Mouse (Mus musculus): ENCODE measurements around the gene Gldc. TPM values are rescaled to one million over a fixed set of nuclear protein-coding genes. Genes with fewer than 3 reads are reported as not detected.
A peak's percentile ranks its signal among the peaks of the same experiment; 100 is the strongest.

Gldc gene
- polyA plus RNA-seq, 1 experiment from 2014 or later: 5.3 TPM

DNA sequence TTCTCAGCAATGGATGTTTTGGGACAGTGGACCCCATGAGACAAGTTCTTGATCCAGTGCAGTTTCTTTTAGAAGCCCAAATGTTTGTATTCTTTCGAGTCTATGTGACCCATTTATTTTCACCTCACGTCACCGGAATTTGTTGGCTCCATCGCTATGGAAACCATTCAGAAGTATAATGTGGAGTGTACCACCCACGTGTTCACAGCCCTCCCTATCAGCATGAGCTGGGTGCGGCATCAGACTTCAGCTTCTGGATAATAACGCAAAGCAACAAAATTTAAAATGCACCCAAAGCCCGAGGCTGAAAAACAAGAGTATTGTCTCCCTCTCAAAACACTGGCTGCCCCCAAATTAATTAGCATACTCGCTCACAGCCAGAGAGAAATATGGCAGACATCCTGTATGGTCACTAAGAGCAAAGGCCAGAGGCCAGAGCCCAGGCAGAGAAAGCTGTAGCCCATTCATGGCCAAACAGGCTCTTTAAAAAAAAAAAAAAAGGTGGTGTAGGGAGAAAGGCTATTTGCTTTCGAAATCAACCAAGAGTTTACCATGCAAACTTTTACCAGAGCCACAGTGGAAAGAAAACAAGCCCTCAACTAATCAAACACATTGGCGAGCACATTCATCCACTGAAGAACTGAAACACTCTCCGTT lies 18.1 kb downstream of the Gldc start:
- Histone ChIP-seq H3K9me3 (no peaks in the 10 kb centered on the region), H3K4me2 (no peak overlapping the region), H3K27ac (no peak overlapping the region), H3K9ac (no peak overlapping the region), H3K27me3 (replicated peaks) (no peaks in the 10 kb centered on the region), H3K36me3 (no peaks in the 10 kb centered on the region), H3K4me1 (no peaks in the 10 kb centered on the region), H3K4me3 (replicated peaks) (no peak overlapping the region)
- WGBS: 58% methylated on average over 12 of the region's 12 CpGs
- ATAC-seq (ENCODE audit: insufficient read depth, low FRiP score, low read depth): no peak

GRCm38 (mm10) chr19:30153729-30154128 lies 21.5 kb downstream of the Gldc start:
- Histone ChIP-seq H3K4me1 (no peaks in the 10 kb centered on the region), H3K36me3 (no peaks in the 10 kb centered on the region), H3K27ac (no peak overlapping the region), H3K9ac (no peak overlapping the region), H3K4me2 (no peak overlapping the region), H3K27me3 (replicated peaks) (no peaks in the 10 kb centered on the region), H3K9me3 (no peaks in the 10 kb centered on the region), H3K4me3 (replicated peaks) (no peak overlapping the region)
- no peak for ATAC-seq (ENCODE audit: insufficient read depth, low FRiP score, low read depth)
- WGBS: 70% methylated on average over 3 of the region's 3 CpGs

GRCm38 (mm10) chr19:30151290-30151689 lies 23.9 kb downstream of the Gldc start:
- H3K27ac ChIP-seq: no peak overlapping the region
- no peak for ATAC-seq (ENCODE audit: insufficient read depth, low FRiP score, low read depth)
- WGBS: 87% methylated on average over 10 of the region's 10 CpGs
- no peaks in the 10 kb centered on the region for H3K9me3 ChIP-seq
- H3K4me3 ChIP-seq (replicated peaks): no peak overlapping the region
- H3K36me3 ChIP-seq: no peaks in the 10 kb centered on the region
- H3K9ac ChIP-seq: no peak overlapping the region
- H3K27me3 ChIP-seq (replicated peaks): no peaks in the 10 kb centered on the region
- no peak overlapping the region for H3K4me2 ChIP-seq
- H3K4me1 ChIP-seq: no peaks in the 10 kb centered on the region

DNA sequence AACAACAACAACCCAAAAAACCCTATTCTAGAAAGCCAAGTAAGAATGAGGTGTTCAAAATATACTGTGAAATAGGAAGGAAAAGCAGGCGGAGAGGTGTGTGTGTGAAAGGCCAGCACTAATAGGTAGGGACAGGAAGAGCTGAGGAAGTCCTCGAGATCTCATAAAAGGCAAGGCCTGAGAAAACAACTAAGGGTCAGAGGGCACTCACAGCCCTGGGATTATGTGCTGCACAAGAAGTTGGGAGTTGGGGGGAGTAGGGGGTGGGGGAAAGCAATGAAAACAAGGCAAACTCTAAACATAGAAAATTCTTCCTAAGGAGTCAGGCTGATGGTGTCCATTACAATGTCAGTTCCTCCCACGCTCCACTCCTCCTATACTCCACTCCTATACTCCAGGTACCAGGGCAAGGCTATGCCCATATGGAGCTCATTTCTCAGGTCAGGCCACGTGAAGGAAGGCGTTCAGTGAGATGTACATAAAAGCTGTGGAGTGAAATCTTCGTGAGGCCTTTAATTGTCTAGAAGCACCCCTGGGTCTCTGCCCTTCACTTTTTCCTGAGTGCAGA lies 25.9 kb downstream of the Gldc start:
- no peak for ATAC-seq (ENCODE audit: insufficient read depth, low FRiP score, low read depth)
- Histone ChIP-seq H3K4me3 (replicated peaks) (no peak overlapping the region), H3K4me1 (no peaks in the 10 kb centered on the region), H3K9me3 (no peaks in the 10 kb centered on the region), H3K36me3 (no peaks in the 10 kb centered on the region), H3K27me3 (replicated peaks) (no peaks in the 10 kb centered on the region), H3K9ac (no peak overlapping the region), H3K4me2 (no peak overlapping the region), H3K27ac (no peak overlapping the region)
- 64% methylated on average over 6 of the region's 6 CpGs for WGBS

DNA sequence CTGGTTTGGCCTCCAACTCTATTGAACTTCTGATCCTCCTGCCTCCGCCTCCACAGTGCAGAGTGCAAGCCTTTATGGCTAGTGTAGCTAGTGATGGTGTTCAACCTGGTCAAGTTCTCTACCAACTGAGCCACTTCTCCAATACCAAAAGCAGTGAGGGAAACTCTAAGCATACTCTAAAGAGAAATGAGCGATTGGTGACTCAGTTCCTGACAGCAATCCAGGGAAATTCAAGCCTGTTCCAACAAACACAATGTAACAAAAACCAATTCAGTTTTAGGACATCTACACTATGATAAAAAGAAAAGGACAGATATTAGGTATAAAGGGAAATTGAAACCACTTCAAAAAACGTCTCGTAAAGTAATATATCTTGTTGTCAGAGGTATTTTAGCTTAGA lies 27.9 kb downstream of the Gldc start:
- 75% methylated on average over 4 of the region's 4 CpGs for WGBS
- Histone ChIP-seq H3K27ac (no peak overlapping the region), H3K4me3 (replicated peaks) (no peak overlapping the region)

DNA sequence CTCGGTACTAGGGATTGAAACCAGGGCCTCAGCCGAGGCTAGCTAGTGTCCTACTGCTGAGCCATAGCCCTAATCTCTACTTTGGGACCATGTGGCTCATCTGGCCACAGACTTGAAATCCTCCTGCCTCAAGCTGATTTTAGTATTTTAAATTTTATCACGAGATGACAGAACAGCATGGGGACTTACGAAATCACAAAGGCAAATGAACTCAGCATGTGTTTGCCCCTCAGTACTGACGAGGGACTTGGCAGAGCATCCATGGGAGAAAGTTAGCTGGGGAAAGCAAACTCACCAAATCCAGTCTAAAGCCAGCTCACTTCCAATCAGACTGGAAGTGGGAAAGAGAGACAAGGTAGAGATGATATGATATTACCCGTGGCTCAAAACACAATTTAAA lies 28.5 kb downstream of the Gldc start:
- H3K27ac ChIP-seq: no peak overlapping the region

More for the DNA sequence above, 27.9 kb downstream of the Gldc start:
- Histone ChIP-seq H3K4me2 (no peak overlapping the region), H3K9ac (no peak overlapping the region), H3K4me1 (no peaks in the 10 kb centered on the region), H3K36me3 (no peaks in the 10 kb centered on the region), H3K9me3 (no peaks in the 10 kb centered on the region), H3K27me3 (replicated peaks) (no peaks in the 10 kb centered on the region)
- ATAC-seq (ENCODE audit: insufficient read depth, low FRiP score, low read depth): no peak

GRCm38 (mm10) chr19:30145106-30145505 lies 30.1 kb downstream of the Gldc start:
- no peaks in the 10 kb centered on the region for H3K36me3 ChIP-seq
- ATAC-seq (ENCODE audit: insufficient read depth, low FRiP score, low read depth): no peak
- no peak overlapping the region for H3K4me3 ChIP-seq (replicated peaks)
- H3K27me3 ChIP-seq (replicated peaks): no peaks in the 10 kb centered on the region
- H3K27ac ChIP-seq: no peak overlapping the region
- no peaks in the 10 kb centered on the region for H3K4me1 ChIP-seq
- H3K9ac ChIP-seq: no peak overlapping the region
- no peak overlapping the region for H3K4me2 ChIP-seq
- no peaks in the 10 kb centered on the region for H3K9me3 ChIP-seq
- 91% methylated on average over 4 of the region's 4 CpGs for WGBS

More for the DNA sequence above, 28.5 kb downstream of the Gldc start:
- H3K4me1 ChIP-seq: no peaks in the 10 kb centered on the region
- 72% methylated on average over 6 of the region's 6 CpGs for WGBS
- H3K36me3 ChIP-seq: no peaks in the 10 kb centered on the region
- H3K9me3 ChIP-seq: no peaks in the 10 kb centered on the region
- H3K27me3 ChIP-seq (replicated peaks): no peaks in the 10 kb centered on the region
- ATAC-seq (ENCODE audit: insufficient read depth, low FRiP score, low read depth): no peak
- no peak overlapping the region for H3K9ac ChIP-seq
- no peak overlapping the region for H3K4me3 ChIP-seq (replicated peaks)
- no peak overlapping the region for H3K4me2 ChIP-seq

GRCm38 (mm10) chr19:30136308-30136707 lies 38.9 kb downstream of the Gldc start:
- Histone ChIP-seq H3K27me3 (replicated peaks) (no peaks in the 10 kb centered on the region), H3K9ac (no peak overlapping the region), H3K4me2 (no peak overlapping the region), H3K4me1 (no peaks in the 10 kb centered on the region), H3K9me3 (no peaks in the 10 kb centered on the region), H3K27ac (no peak overlapping the region), H3K4me3 (replicated peaks) (no peak overlapping the region), H3K36me3 (no peaks in the 10 kb centered on the region)
- no peak for ATAC-seq (ENCODE audit: insufficient read depth, low FRiP score, low read depth)
- 65% methylated on average over 1 of the region's 1 CpGs for WGBS

DNA sequence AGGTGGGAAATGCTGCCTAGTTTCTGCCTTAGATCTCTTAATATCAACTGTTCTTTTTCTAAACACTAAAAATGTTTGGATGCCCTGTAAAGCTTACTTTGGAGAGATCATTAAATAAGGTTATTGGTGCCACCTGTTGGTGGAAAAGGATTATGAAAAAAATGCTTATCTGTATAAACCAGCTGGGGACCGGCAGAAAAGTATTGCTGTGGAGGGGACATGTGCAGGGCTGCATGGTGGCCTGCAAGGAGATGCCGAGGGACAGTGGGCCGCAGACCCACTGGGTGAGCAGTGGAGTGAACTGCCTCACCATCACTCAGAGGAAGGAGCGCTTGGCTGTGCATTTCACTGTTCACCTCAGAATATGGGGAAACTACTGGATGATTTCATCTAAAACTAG lies 47.1 kb downstream of the Gldc start:
- no peak overlapping the region for H3K4me2 ChIP-seq
- 62% methylated on average over 4 of the region's 4 CpGs for WGBS
- ATAC-seq (ENCODE audit: insufficient read depth, low FRiP score, low read depth): no peak

GRCm38 (mm10) chr19:30125670-30126059 lies 49.6 kb downstream of the Gldc start:
- 75% methylated on average over 7 of the region's 7 CpGs for WGBS

More for the DNA sequence above, 47.1 kb downstream of the Gldc start:
- Histone ChIP-seq H3K9ac (no peak overlapping the region), H3K27ac (no peak overlapping the region), H3K27me3 (replicated peaks) (no peaks in the 10 kb centered on the region), H3K4me3 (replicated peaks) (no peak overlapping the region), H3K4me1 (0 out of 2 replicates have a peak, but pooled peaks cover 2% of the 10 kb centered on the region), H3K36me3 (no peaks in the 10 kb centered on the region), H3K9me3 (no peaks in the 10 kb centered on the region)

DNA sequence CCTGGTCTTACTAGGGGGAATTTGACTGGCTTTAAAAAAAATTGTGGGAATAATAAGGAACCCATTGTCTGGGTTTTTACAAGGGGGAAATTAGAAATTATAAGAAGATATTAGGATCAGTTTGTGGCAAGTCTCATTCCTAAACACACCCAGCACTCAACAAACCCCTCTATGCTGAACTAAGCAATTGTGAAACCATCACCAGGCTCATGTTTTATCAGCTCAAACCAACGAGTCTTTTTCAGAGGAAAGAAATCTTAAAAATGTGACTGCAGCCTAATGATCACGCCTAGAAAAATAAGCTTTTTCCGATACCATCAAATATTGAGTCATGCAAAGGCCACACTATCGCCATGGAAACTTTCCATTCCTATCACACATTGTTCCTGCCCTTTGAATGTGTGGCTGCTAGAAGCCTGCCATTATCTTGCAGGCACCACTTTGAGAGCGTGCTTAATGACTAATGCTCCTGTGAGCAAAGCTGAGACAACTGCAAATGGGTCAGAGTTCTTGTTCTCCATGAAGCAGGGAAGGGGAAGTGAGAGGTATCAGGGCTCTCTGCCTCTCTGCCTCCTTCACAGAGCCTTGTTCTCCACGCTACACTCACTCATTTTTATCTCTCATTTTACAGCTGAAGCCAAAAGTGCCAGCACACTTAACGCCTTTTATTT lies 50.1 kb downstream of the Gldc start:
- no peak overlapping the region for H3K4me2 ChIP-seq
- no peaks in the 10 kb centered on the region for H3K36me3 ChIP-seq
- no peaks in the 10 kb centered on the region for H3K27me3 ChIP-seq (replicated peaks)
- H3K9ac ChIP-seq: no peak overlapping the region
- 53% methylated on average over 7 of the region's 7 CpGs for WGBS
- H3K27ac ChIP-seq: peak overlapping the region; percentile 61; the same call in 1 of the 2 replicates
- peak; percentile 83 for ATAC-seq (ENCODE audit: insufficient read depth, low FRiP score, low read depth)
- H3K4me3 ChIP-seq (replicated peaks): no peak overlapping the region
- no peaks in the 10 kb centered on the region for H3K9me3 ChIP-seq
- 0 out of 2 replicates have a peak, but pooled peaks cover 2% of the 10 kb centered on the region for H3K4me1 ChIP-seq

More at GRCm38 (mm10) chr19:30125670-30126059, 49.6 kb downstream of the Gldc start:
- Histone ChIP-seq H3K36me3 (no peaks in the 10 kb centered on the region), H3K27ac (peak overlapping the region; percentile 61; the same call in 1 of the 2 replicates), H3K4me2 (no peak overlapping the region), H3K9ac (no peak overlapping the region), H3K27me3 (replicated peaks) (no peaks in the 10 kb centered on the region), H3K4me3 (replicated peaks) (no peak overlapping the region), H3K4me1 (0 out of 2 replicates have a peak, but pooled peaks cover 2% of the 10 kb centered on the region), H3K9me3 (no peaks in the 10 kb centered on the region)
- no peak for ATAC-seq (ENCODE audit: insufficient read depth, low FRiP score, low read depth)

Measured in stomach, embryonic 15.5 days (tissue).